Mouse (Mus musculus): ENCODE data around the gene Bcl2l11. TPM values are rescaled to one million over a fixed set of nuclear protein-coding genes. Genes with fewer than 3 reads are reported as not detected.

Bcl2l11 gene
- polyA plus RNA-seq, 1 experiment: 0.67 TPM

DNA sequence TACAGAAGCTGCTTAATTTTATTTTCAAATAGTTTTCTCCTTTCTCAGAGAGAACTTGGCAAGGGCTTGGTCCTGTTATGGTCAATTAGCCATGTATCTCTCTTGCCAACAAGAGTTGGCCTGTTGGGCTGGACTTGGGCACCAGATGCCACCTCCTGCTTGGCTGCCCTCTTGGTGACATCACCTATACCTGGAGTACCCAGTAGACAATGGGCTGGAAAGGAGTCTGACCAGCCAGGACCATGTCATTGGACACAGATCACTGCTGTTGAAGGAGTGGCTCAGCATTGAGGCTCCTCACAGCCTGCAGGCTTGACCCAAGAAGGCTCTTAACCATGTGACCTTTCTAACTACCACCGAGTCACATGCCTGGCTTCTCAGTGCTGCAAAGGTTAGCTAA lies 82.7 kb downstream of the Bcl2l11 start:
- Histone ChIP-seq H3K4me1 (ENCODE audit: control insufficient read depth) (peaks cover 7% of the 10 kb centered on the region), H3K36me3 (ENCODE audit: control insufficient read depth) (no peaks in the 10 kb centered on the region), H3K27me3 (ENCODE audit: control insufficient read depth) (no peaks in the 10 kb centered on the region; the same call in 1 of the 2 replicates), H3K9me3 (ENCODE audit: control insufficient read depth, low read length) (no peaks in the 10 kb centered on the region), H3K4me3 (replicated peaks) (no peak overlapping the region)
- no peak for TF ChIP-seq GATA1 (IDR thresholded peaks at IDR 0.05; ENCODE audit: low read length)
- no peak for TF ChIP-seq TAL1 (IDR thresholded peaks at IDR 0.05; ENCODE audit: low read length)

DNA sequence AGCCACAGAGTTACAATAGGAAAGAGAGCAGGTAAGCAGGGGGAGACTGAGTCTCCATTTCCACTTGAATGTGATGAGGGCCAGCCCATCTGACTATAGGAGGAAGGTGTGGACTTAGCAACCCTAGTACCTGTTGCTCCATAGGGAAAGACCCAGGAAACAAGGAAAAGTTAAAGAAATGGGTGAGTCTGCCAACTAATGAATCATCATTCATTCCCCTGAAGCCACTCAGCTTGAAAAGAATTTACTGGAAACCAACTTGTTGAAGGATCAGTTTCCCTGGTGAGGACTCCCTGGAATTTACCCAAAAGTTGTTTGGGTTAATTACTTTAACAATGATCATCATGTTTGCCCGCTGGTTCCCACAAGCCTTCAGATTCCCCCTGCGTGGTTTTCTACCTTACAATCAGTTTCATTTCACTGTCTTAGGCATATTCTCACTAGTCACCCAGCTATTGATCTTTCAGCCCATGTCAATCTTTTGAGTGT lies 84.0 kb downstream of the Bcl2l11 start:
- Histone ChIP-seq H3K27me3 (ENCODE audit: control insufficient read depth) (no peaks in the 10 kb centered on the region; the same call in 1 of the 2 replicates), H3K36me3 (ENCODE audit: control insufficient read depth) (no peaks in the 10 kb centered on the region), H3K4me3 (replicated peaks) (no peak overlapping the region), H3K9me3 (ENCODE audit: control insufficient read depth, low read length) (no peaks in the 10 kb centered on the region), H3K4me1 (ENCODE audit: control insufficient read depth) (peaks cover 7% of the 10 kb centered on the region)
- TF ChIP-seq GATA1 (IDR thresholded peaks at IDR 0.05; ENCODE audit: low read length) (no peak), TAL1 (IDR thresholded peaks at IDR 0.05; ENCODE audit: low read length) (no peak)

DNA sequence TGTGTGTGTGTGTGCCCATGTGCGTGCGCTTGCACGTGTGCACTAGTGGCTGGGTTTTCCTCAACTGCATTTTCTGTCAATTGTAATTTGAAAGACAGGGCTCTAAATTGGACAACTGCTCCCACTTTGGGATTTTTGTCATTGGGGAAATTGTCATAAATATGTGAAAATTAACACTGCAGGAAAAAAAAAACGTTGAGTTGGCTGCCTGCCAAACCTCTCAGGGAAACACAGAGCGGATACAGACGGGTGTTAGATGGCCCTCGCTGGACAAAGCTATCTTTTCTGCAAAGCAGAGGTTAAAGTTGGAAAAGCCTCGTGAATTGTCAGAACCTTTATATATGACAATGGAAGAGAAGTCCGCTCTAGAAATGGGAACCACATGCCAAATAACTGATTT lies 84.5 kb downstream of the Bcl2l11 start:
- TF ChIP-seq GATA1 (IDR thresholded peaks at IDR 0.05; ENCODE audit: low read length): no peak
- Histone ChIP-seq H3K9me3 (ENCODE audit: control insufficient read depth, low read length) (no peaks in the 10 kb centered on the region), H3K4me3 (replicated peaks) (no peak overlapping the region), H3K36me3 (ENCODE audit: control insufficient read depth) (no peaks in the 10 kb centered on the region), H3K27me3 (ENCODE audit: control insufficient read depth) (no peaks in the 10 kb centered on the region; the same call in 1 of the 2 replicates), H3K4me1 (ENCODE audit: control insufficient read depth) (peaks cover 7% of the 10 kb centered on the region)

DNA sequence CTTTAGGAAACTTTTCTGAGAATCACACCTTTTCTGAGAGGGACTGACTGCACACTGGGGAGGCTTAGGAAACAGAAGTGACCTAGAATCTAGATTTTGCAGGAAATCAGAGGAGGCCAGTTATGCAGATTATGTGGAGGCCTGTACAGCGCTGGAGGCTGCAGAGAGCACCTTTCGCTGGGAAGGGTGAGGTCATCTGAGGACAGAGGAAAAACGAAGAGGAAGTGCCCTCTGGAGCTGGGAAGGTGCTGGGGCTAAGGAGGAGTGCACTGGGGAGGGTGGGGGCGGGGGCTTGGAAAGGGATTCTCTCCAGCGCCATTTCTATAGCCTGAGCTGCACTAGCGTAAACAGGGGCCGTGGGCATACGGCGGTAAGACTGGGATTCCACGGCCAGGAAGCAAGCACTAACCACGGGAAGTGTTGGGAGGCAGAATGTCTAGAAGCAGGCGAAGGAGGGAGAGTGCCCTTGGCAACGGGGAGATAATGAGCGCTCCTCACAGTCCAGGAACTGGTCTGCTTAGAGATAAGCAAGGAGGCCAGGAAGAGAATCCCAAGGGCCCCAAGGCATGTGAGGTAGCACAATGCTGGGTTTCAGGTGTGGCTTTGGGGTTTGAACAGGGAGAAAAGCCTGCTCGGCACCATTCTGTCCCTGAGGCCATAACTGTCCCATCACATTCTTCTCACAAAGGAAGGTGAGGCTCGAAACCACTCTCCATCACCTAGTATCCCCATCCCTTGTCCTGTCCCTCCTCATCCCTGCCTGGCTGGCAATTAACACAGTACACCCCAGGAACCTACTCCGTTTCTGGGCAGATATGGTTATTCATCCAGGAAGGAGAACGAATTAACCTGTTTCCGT lies 85.4 kb downstream of the Bcl2l11 start:
- Histone ChIP-seq H3K27me3 (ENCODE audit: control insufficient read depth) (no peaks in the 10 kb centered on the region; the same call in 1 of the 2 replicates), H3K4me3 (replicated peaks) (no peak overlapping the region), H3K4me1 (ENCODE audit: control insufficient read depth) (peaks cover 7% of the 10 kb centered on the region), H3K36me3 (ENCODE audit: control insufficient read depth) (no peaks in the 10 kb centered on the region), H3K9me3 (ENCODE audit: control insufficient read depth, low read length) (no peaks in the 10 kb centered on the region)
- TF ChIP-seq TAL1 (IDR thresholded peaks at IDR 0.05; ENCODE audit: low read length) (no peak), GATA1 (IDR thresholded peaks at IDR 0.05; ENCODE audit: low read length) (no peak)

DNA sequence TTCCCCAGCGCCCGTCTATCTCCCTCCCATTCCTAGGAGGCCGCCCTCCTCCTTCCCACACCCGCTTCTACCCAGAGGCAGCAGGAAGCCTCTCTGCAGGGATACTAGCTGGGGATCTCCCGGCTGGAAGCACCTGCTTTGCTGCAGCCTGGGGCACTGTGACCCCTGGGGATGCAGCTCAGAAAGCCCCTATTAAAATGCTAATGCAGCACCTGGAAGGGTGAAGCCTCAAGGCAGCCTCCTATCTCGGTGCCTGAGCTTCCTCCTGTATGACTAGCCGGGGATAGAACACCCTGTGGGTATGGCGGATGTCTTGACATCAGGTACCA lies 86.0 kb downstream of the Bcl2l11 start:
- Histone ChIP-seq H3K9me3 (ENCODE audit: control insufficient read depth, low read length) (no peaks in the 10 kb centered on the region), H3K4me3 (replicated peaks) (no peak overlapping the region), H3K4me1 (ENCODE audit: control insufficient read depth) (peaks cover 7% of the 10 kb centered on the region), H3K27me3 (ENCODE audit: control insufficient read depth) (no peaks in the 10 kb centered on the region; the same call in 1 of the 2 replicates), H3K36me3 (ENCODE audit: control insufficient read depth) (no peaks in the 10 kb centered on the region)
- TF ChIP-seq GATA1 (IDR thresholded peaks at IDR 0.05; ENCODE audit: low read length) (no peak), TAL1 (IDR thresholded peaks at IDR 0.05; ENCODE audit: low read length) (no peak)
